Mouse (Mus musculus): Measurements from ENCODE around the gene Lhx8. TPM values are rescaled to one million over a fixed set of nuclear protein-coding genes. Genes with fewer than 3 reads are reported as not detected.

Gene Lhx8
- total RNA-seq (2015) (not detected in 2 replicates), total RNA-seq (2017) (not detected in 2 replicates)

- no peak for ATAC-seq (ENCODE audit: poor library complexity, severe bottlenecking)
Observed at GRCm38 (mm10) chr3:154330181-154331002, at the start of gene Lhx8. Lhx8 (minus strand) TSS chr3:154330659.

- no peak for ATAC-seq (ENCODE audit: poor library complexity, severe bottlenecking)
Observed at GRCm38 (mm10) chr3:154373536-154373935, 43.1 kb upstream of the Lhx8 start.

GRCm38 (mm10) chr3:154372688-154373087 lies 42.2 kb upstream of the Lhx8 start:
- no peak for ATAC-seq (ENCODE audit: poor library complexity, severe bottlenecking)

- ATAC-seq (ENCODE audit: poor library complexity, severe bottlenecking): no peak
Observed at GRCm38 (mm10) chr3:154367327-154367726, 36.9 kb upstream of the Lhx8 start.

GRCm38 (mm10) chr3:154364604-154365209 lies 34.2 kb upstream of the Lhx8 start:
- ATAC-seq (ENCODE audit: poor library complexity, severe bottlenecking): no peak

GRCm38 (mm10) chr3:154363507-154363906 lies 33.0 kb upstream of the Lhx8 start:
- no peak for ATAC-seq (ENCODE audit: poor library complexity, severe bottlenecking)

GRCm38 (mm10) chr3:154359231-154359630 lies 28.8 kb upstream of the Lhx8 start:
- no peak for ATAC-seq (ENCODE audit: poor library complexity, severe bottlenecking)

GRCm38 (mm10) chr3:154340294-154340914 lies 9.9 kb upstream of the Lhx8 start:
- no peak for ATAC-seq (ENCODE audit: poor library complexity, severe bottlenecking)

- ATAC-seq (ENCODE audit: poor library complexity, severe bottlenecking): no peak
Observed at GRCm38 (mm10) chr3:154339649-154340260, 9.3 kb upstream of the Lhx8 start.

GRCm38 (mm10) chr3:154334806-154335205 lies 4.3 kb upstream of the Lhx8 start:
- ATAC-seq (ENCODE audit: poor library complexity, severe bottlenecking): no peak

GRCm38 (mm10) chr3:154333401-154333999 lies 3.0 kb upstream of the Lhx8 start:
- 0 out of 2 replicates have a peak, but pooled peaks have one; percentile 3 for ATAC-seq (ENCODE audit: poor library complexity, severe bottlenecking)

- ATAC-seq (ENCODE audit: poor library complexity, severe bottlenecking): no peak
Observed at GRCm38 (mm10) chr3:154332941-154333340, 2.5 kb upstream of the Lhx8 start.

- peak; percentile 39 for ATAC-seq (ENCODE audit: poor library complexity, severe bottlenecking)
Observed at GRCm38 (mm10) chr3:154332213-154332530, 1.7 kb upstream of the Lhx8 start.

- ATAC-seq (ENCODE audit: poor library complexity, severe bottlenecking): peak; percentile 81
Observed at GRCm38 (mm10) chr3:154331506-154332212, 1.2 kb upstream of the Lhx8 start.

GRCm38 (mm10) chr3:154331003-154331340 lies 513 bp upstream of the Lhx8 start:
- no peak for ATAC-seq (ENCODE audit: poor library complexity, severe bottlenecking)

GRCm38 (mm10) chr3:154329323-154330180 lies 907 bp downstream of the Lhx8 start:
- no peak for ATAC-seq (ENCODE audit: poor library complexity, severe bottlenecking)

- no peak for ATAC-seq (ENCODE audit: poor library complexity, severe bottlenecking)
Observed at GRCm38 (mm10) chr3:154328721-154329322, 1.6 kb downstream of the Lhx8 start.

GRCm38 (mm10) chr3:154327883-154328720 lies 2.4 kb downstream of the Lhx8 start:
- no peak for ATAC-seq (ENCODE audit: poor library complexity, severe bottlenecking)

Measured in megakaryocyte, adult 5-6 weeks (primary cell).